Mouse (Mus musculus) kidney, postnatal 0 days (tissue): ENCODE data around the gene Fiz1. TPM values are rescaled to one million over a fixed set of nuclear protein-coding genes. Genes with fewer than 3 reads are reported as not detected.

ENCODE experiments used
- ATAC-seq: fragments of 200-750 bp; cut with Nextera tagmentation; replicated peaks from 2 replicates; pipeline ENCODE4 v1.8.0; 2017; ENCODE audit warnings: low read depth, moderate number of reproducible peaks, moderate TSS enrichment, moderate library complexity; ENCODE audit not compliant: low FRiP score
- DNase-seq: peaks from one replicate; pipeline ENCODE4 v3.0.0-alpha.2; 2016; ENCODE audit warnings: low spot score
- H3K27ac ChIP-seq: fragments of 300-500 bp; sonication (generic); 2 replicates; pipeline ENCODE4 v1.5.1; 2014; ENCODE audit warnings: mild to moderate bottlenecking
- H3K27me3 ChIP-seq: fragments of 300-500 bp; sonication (generic); 2 replicates; pipeline ENCODE4 v1.6.1; 2014; ENCODE audit warnings: low read length, mixed read lengths; ENCODE audit not compliant: insufficient read depth
- H3K36me3 ChIP-seq: fragments of 300-500 bp; sonication (generic); 2 replicates; pipeline ENCODE4 v1.6.1; 2014; ENCODE audit warnings: low read length, mixed read lengths; ENCODE audit not compliant: insufficient read depth
- H3K4me1 ChIP-seq: fragments of 300-500 bp; sonication (generic); replicated peaks from 2 replicates; pipeline ENCODE4 v1.6.1; 2014; ENCODE audit warnings: antibody characterized with exemption, low read length, mixed read lengths; ENCODE audit not compliant: insufficient read depth
- H3K4me2 ChIP-seq: fragments of 300-500 bp; sonication (generic); 2 replicates; pipeline ENCODE4 v1.6.1; 2014; ENCODE audit warnings: mild to moderate bottlenecking, low read length, moderate library complexity, mixed read lengths
- H3K4me3 ChIP-seq: fragments of 300-500 bp; sonication (generic); replicated peaks from 2 replicates; pipeline ENCODE4 v1.5.1; 2014; ENCODE audit warnings: low read depth, low read length
- H3K9ac ChIP-seq: fragments of 300-500 bp; sonication (generic); 2 replicates; pipeline ENCODE4 v1.6.1; 2014; ENCODE audit warnings: low read depth, low read length
- H3K9me3 ChIP-seq: fragments of 300-500 bp; sonication (generic); replicated peaks from 2 replicates; pipeline ENCODE4 v1.6.1; 2016; ENCODE audit warnings: low read length, inconsistent platforms, mixed read lengths
- CTCF ChIP-seq: IDR thresholded peaks from 2 replicates; pipeline ENCODE4 v1.5.1; 2016; ENCODE audit warnings: antibody characterized with exemption, low read depth, mild to moderate bottlenecking, moderate library complexity
- WGBS: fragments of 180-500 bp; shearing (Covaris S2); extraction: QIAGEN DNeasy Blood & Tissue Kit; methylation state at CpG from one replicate; pipeline ENCODE4 v1.1.7; 2014; 5-methylcytosine and 5-hydroxymethylcytosine counted together
- polyA plus RNA-seq: library from polyadenylated mRNA; unstranded; fragments of >200 nt; fragmentation: Nextera tagmentation; extraction: Ambion mirVana; gene quantifications from 2 replicates; pipeline ENCODE4 v1.2.1, GENCODE M21; 2015

Gene Fiz1
- polyA plus RNA-seq, 1 experiment from 2014 or later: 31.8 TPM

DNA sequence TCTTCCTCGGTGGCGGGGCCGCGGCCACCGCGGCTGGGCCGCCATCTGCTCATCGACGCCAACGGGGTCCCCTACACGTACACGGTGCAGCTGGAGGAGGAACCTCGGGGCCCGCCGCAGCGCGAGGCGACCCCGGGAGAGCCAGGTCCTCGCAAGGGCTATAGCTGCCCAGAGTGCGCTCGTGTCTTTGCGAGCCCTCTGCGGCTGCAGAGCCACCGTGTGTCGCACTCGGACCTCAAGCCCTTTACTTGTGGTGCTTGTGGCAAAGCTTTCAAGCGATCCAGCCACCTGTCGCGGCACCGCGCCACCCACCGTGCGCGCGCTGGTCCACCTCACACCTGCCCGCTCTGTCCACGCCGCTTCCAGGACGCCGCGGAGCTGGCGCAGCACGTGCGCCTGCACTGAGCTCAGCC, 38.4 kb upstream of the Fiz1 start:
- no peak for TF ChIP-seq CTCF
- peaks cover 26% of the 10 kb centered on the region for H3K4me1 ChIP-seq
- H3K36me3 ChIP-seq: no peaks in the 10 kb centered on the region
- peaks cover 23% of the 10 kb centered on the region for H3K27me3 ChIP-seq
- no peak overlapping the region for H3K27ac ChIP-seq
- 5% methylated on average over 45 of the region's 45 CpGs for WGBS
- DNase-seq: no peak
- no peak for ATAC-seq
- H3K9me3 ChIP-seq: no peaks in the 10 kb centered on the region
- H3K9ac ChIP-seq: peak overlapping the region; percentile 56
- H3K4me2 ChIP-seq: peak overlapping the region; percentile 81
- peak overlapping the region; percentile 60 for H3K4me3 ChIP-seq

DNA sequence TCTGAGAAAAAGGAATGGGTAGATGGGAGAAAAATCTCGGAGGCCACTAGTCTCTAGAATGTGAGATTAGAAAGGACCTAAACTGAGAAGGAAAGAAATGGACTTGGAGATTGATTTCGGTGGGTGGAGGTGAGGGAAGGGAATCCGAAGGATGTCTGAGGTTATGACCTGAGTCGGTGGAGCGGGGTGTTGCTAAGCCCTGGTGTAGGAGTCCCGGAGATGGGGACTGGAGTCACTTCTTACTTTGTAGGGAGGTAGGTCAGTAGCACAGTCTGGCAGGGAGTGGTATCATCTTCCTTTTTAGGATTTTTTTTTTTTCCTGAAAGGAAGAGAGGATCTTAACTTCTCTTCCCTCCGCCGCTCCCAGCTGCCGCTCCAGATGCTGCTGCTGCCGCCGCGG, 37.9 kb upstream of the Fiz1 start:
- under 1% methylated on average over 11 of the region's 12 CpGs for WGBS
- no peak for TF ChIP-seq CTCF
- ATAC-seq (no peak), DNase-seq (peak; percentile 60)
- Histone ChIP-seq H3K4me3 (peak overlapping the region; percentile 60), H3K4me2 (peak overlapping the region; percentile 81), H3K36me3 (no peaks in the 10 kb centered on the region), H3K9me3 (no peaks in the 10 kb centered on the region), H3K27ac (no peak overlapping the region), H3K9ac (peak overlapping the region; percentile 56), H3K4me1 (peaks cover 26% of the 10 kb centered on the region), H3K27me3 (peaks cover 23% of the 10 kb centered on the region)

DNA sequence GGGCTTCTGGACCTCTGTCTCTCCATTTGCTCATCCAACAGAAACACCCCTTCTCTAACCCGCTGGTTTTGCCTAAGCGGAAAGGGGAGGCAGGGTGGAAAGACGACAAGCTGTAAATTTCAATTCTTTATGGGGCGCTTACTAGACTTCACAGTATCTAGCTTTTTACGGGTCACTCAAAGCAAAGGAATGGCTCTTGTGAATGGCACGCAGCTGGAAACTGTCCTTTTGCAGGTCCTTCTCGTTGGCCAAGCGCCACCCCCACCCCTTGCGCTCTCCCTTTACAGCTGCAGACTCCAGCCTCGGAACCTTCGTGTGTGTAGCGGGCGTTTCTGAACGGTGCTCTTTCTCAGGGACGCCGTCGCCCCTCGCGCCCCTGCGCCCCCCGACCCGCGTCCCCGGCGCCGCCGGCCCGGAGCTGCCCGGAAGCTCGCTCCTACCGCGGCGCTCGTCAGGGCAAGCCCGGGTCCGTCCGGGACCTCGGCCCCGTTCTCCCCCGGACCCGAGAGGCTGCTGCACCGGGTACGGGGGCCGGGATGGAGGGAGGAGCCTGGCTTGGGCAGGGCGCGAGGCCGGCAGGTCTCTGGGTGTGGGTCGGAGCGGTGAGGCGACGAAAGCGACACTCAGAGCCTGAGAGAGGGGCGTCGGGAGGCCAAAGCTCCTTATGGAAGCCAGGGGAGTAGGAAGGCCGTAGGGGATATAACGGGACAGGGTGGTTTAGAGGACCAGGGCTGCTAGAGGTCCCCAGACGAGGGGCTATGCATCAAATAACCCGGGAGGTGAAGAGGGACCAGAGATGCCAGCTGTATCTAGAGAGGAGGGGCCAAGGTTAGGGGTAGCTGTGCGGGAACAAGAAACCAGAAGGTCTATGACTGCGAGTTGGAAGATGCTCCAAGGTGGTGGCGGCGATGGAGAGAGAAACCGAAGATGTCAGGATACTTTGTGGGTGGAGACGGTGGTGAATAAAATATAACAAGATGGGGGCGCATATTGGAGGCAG, 37.0 kb upstream of the Fiz1 start, which contains the start of gene Zfp580:
Gene Zfp580 (plus strand): TSS at position 346 of the 1,000 bp plus-strand sequence.
- Histone ChIP-seq H3K4me2 (peak within 1 kb of the TSS; percentile 81), H3K4me3 (peak within 1 kb of the TSS; percentile 60), H3K36me3 (no peaks in the 10 kb centered on the region), H3K9me3 (no peaks in the 10 kb centered on the region), H3K27ac (peak within 1 kb of the TSS; percentile 60), H3K27me3 (peaks cover 23% of the 10 kb centered on the region), H3K4me1 (peaks cover 21% of the 10 kb centered on the region), H3K9ac (peak within 1 kb of the TSS; percentile 75)
- peak; percentile 81 for DNase-seq
- ATAC-seq: peak; percentile 83
- TF ChIP-seq CTCF: no peak
- WGBS: 1% methylated on average over 65 of the region's 65 CpGs

DNA sequence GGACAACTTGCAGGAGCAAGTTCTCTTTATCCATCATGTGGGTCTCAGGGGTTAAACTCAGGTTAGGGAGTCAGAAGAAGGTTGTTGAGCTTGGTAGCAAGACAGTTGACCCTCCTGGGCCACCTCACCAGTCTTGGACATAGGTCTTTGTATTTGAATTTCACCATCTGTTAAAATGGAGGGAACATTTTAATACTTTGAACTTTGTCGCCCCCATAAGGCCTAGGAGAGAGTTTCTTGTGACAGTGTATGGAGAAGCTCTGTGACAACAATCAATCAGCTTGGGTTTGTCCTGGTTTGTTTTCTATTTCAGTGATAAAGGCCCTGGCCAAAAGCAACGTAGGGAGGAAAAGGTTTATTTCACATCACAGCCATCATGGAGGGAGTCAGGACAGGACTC, 32.8 kb upstream of the Fiz1 start:
- Histone ChIP-seq H3K27me3 (no peaks in the 10 kb centered on the region), H3K4me2 (no peak overlapping the region), H3K27ac (no peak overlapping the region), H3K9me3 (no peaks in the 10 kb centered on the region), H3K9ac (no peak overlapping the region), H3K4me3 (no peak overlapping the region), H3K36me3 (no peaks in the 10 kb centered on the region), H3K4me1 (peaks cover 6% of the 10 kb centered on the region; the same call in 1 of the 2 replicates)
- peak; percentile 65 for TF ChIP-seq CTCF
- ATAC-seq (no peak), DNase-seq (peak; percentile 82)
- 28% methylated on average over 2 of the region's 2 CpGs for WGBS

DNA sequence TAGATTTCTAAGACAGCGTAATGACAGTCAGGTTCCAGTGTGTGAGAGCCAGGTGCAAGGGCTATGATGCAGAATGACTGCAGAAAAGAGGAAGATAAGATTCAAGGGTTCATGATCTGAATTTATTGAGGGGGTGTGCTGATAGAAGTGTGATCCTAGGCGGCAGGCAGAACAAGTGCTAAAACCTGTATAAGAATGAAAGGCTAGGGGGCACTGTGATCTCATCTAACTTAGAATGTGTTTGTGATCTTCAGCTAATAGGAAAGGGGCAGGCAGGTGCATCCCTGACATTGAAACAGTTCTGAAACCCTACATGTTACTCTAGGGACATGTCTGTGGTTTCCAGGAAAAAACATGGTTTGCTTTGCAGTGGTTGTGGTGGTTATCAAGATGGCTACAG, 31.6 kb upstream of the Fiz1 start:
- ATAC-seq: no peak
- Histone ChIP-seq H3K27me3 (no peaks in the 10 kb centered on the region), H3K4me2 (no peak overlapping the region), H3K9ac (no peak overlapping the region), H3K36me3 (no peaks in the 10 kb centered on the region), H3K9me3 (no peaks in the 10 kb centered on the region), H3K4me3 (no peak overlapping the region), H3K27ac (no peak overlapping the region), H3K4me1 (peaks cover 6% of the 10 kb centered on the region; the same call in 1 of the 2 replicates)
- 74% methylated on average over 2 of the region's 2 CpGs for WGBS
- DNase-seq: no peak
- TF ChIP-seq CTCF: 0 out of 2 replicates have a peak, but pooled peaks have one; percentile 23

DNA sequence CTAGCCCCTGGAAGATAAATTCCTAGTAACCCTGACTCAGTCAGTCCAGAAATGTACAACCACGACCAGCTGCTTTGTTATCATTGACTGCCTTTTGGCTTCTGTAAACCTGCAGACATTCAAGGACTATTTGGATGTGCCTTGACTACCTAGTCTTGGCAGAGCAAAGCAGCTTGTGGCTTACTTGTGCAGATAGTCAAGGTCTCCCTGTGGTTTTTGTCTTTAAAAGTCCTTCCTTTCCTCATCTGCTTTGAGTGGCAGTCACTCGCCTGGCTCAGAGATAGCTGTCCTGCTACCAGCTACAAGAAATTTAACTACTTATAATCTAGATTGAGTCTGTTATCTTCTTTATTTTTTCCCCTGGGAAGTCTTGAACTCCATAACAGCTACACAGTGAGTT, 30.5 kb upstream of the Fiz1 start:
- H3K36me3 ChIP-seq: no peaks in the 10 kb centered on the region
- ATAC-seq: no peak
- no peaks in the 10 kb centered on the region for H3K4me1 ChIP-seq
- H3K27ac ChIP-seq: no peak overlapping the region
- TF ChIP-seq CTCF: no peak
- H3K27me3 ChIP-seq: no peaks in the 10 kb centered on the region
- H3K9me3 ChIP-seq: no peaks in the 10 kb centered on the region
- H3K9ac ChIP-seq: no peak overlapping the region
- no peak overlapping the region for H3K4me2 ChIP-seq
- no peak overlapping the region for H3K4me3 ChIP-seq
- no peak for DNase-seq
- 80% methylated on average over 2 of the region's 2 CpGs for WGBS
